Mouse (Mus musculus): Measurements from ENCODE around the gene Pxylp1. TPM values are rescaled to one million over a fixed set of nuclear protein-coding genes. Genes with fewer than 3 reads are reported as not detected.
"Not testable (repeated sequence)": the region's sequence is repeated elsewhere in the genome, so short reads cannot be mapped to it uniquely, and the experiment has no call there.

Pxylp1 gene
- 1 to 10 TPM; 3.7 to 8.1 TPM for total RNA-seq (2021)
- long read RNA-seq, experiment 1, partial matches to known transcripts: 2 of 9 reads
- long read RNA-seq, experiment 1, other reads (novel, unspliced or antisense): 4 of 9 reads
- long read RNA-seq, experiment 2, transcript Pxylp1-201 (6 exons, 2,908 nt): major isoform, 14 of 24 reads
- long read RNA-seq, experiment 2, partial matches to known transcripts: 4 of 24 reads
- long read RNA-seq, experiment 2, other reads (novel, unspliced or antisense): 5 of 24 reads

GRCm38 (mm10) chr9:96892546-96892945 is at the start of gene Pxylp1:
Pxylp1 (minus strand) TSS chr9:96892669.
- DNase-seq (ENCODE audit: low spot score in 2 of 2): no peak

GRCm38 (mm10) chr9:96938887-96939286 is 46.4 kb upstream of the Pxylp1 start:
- no peak for DNase-seq (ENCODE audit: low spot score in 2 of 2)

- DNase-seq (ENCODE audit: low spot score in 2 of 2): not testable (repeated sequence)
These were observed 44.0 kb upstream of the Pxylp1 start for GRCm38 (mm10) chr9:96936427-96936826.

- no peak for DNase-seq (ENCODE audit: low spot score in 2 of 2)
These were observed 43.3 kb upstream of the Pxylp1 start for GRCm38 (mm10) chr9:96935556-96936300.

- no peak for DNase-seq (ENCODE audit: low spot score in 2 of 2)
These were observed 42.3 kb upstream of the Pxylp1 start for GRCm38 (mm10) chr9:96934816-96935215.

- no peak for DNase-seq (ENCODE audit: low spot score in 2 of 2)
These were observed 40.3 kb upstream of the Pxylp1 start for GRCm38 (mm10) chr9:96932751-96933150.

GRCm38 (mm10) chr9:96923577-96924316 is 31.3 kb upstream of the Pxylp1 start:
- DNase-seq (ENCODE audit: low spot score in 2 of 2): no peak

- no peak for DNase-seq (ENCODE audit: low spot score in 2 of 2)
These were observed 30.6 kb upstream of the Pxylp1 start for GRCm38 (mm10) chr9:96923119-96923518.

- DNase-seq (ENCODE audit: low spot score in 2 of 2): peak; percentile 94 to 96
These were observed 24.4 kb upstream of the Pxylp1 start for GRCm38 (mm10) chr9:96916620-96917538.

GRCm38 (mm10) chr9:96916076-96916475 is 23.6 kb upstream of the Pxylp1 start:
- DNase-seq (ENCODE audit: low spot score in 2 of 2): peak in 1 of 2 experiments; percentile 2

GRCm38 (mm10) chr9:96914851-96915250 is 22.4 kb upstream of the Pxylp1 start:
- DNase-seq (ENCODE audit: low spot score in 2 of 2): no peak

- DNase-seq (ENCODE audit: low spot score in 2 of 2): no peak
These were observed 21.5 kb upstream of the Pxylp1 start for GRCm38 (mm10) chr9:96914005-96914404.

- DNase-seq (ENCODE audit: low spot score in 2 of 2): no peak
These were observed 17.0 kb upstream of the Pxylp1 start for GRCm38 (mm10) chr9:96909503-96909902.

GRCm38 (mm10) chr9:96908737-96909136 is 16.3 kb upstream of the Pxylp1 start:
- no peak for DNase-seq (ENCODE audit: low spot score in 2 of 2)

- no peak for DNase-seq (ENCODE audit: low spot score in 2 of 2)
These were observed 12.2 kb upstream of the Pxylp1 start for GRCm38 (mm10) chr9:96904360-96905355.

- DNase-seq (ENCODE audit: low spot score in 2 of 2): no peak
These were observed 7.2 kb upstream of the Pxylp1 start for GRCm38 (mm10) chr9:96899717-96900116.

- no peak for DNase-seq (ENCODE audit: low spot score in 2 of 2)
These were observed 6.5 kb upstream of the Pxylp1 start for GRCm38 (mm10) chr9:96899004-96899403.

GRCm38 (mm10) chr9:96896690-96897089 is 4.2 kb upstream of the Pxylp1 start:
- DNase-seq (ENCODE audit: low spot score in 2 of 2): no peak

GRCm38 (mm10) chr9:96893582-96893981 is 1.1 kb upstream of the Pxylp1 start:
- no peak for DNase-seq (ENCODE audit: low spot score in 2 of 2)

Measured in adrenal gland, adult 18-20 months (tissue).